ENCODE assay signal across 22 mouse cellular contexts in the genomic region with DNA sequence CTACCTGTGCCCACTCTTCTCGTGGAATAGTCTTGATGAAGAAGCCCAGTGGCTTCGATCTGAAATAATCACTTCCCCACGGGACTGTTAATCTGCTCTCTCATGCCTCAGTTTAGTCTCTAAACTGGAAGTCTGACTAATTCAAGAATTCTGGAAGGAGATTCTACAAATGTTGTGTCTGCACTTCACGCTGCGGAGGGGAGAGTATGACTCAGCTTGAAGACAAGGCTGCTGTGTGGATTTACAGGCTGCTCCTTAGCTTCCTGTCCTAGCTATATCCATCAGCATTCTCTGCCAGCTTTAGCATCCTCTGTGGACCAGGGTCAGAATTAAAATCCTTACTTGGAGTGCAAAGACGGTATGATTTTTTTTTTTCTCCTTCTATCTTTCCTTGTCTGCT.
"Had no signal": no experiment of that assay in that cellular context is flagged by ENCODE, and none has a peak within 500 bp of the region (broad histone marks: within the 10 kb centered on the region; RNA-seq: fewer than 3 reads in every experiment).

No protein-coding gene starts in this region.

- H3K9me3 ChIP-seq: kidney, embryonic 15.5 days; limb, embryonic 12.5 days; limb, embryonic 15.5 days; midbrain, embryonic 13.5 days; stomach, embryonic 15.5 days had no signal

- H3K36me3 ChIP-seq: kidney, embryonic 15.5 days; limb, embryonic 12.5 days; limb, embryonic 15.5 days; midbrain, embryonic 13.5 days; stomach, embryonic 15.5 days had no signal

- ATAC-seq: liver, postnatal 0 days; lung, postnatal 0 days; midbrain, embryonic 13.5 days; midbrain, embryonic 16.5 days had no signal

- DNase-seq: kidney, adult 8-10 months; kidney, postnatal 10 days; kidney, postnatal 36 days; layer of hippocampus, postnatal 36 days; left cerebral cortex, postnatal 4 days; liver, postnatal 0 days; lung, embryonic 14.5 days; right cerebral cortex, postnatal 14 days; spleen, adult 18-20 months; thymus, adult 18-20 months; thymus, postnatal 36 days had no signal

- H3K4me3 ChIP-seq: kidney, embryonic 15.5 days; left cerebral cortex, adult 2 months; limb, embryonic 12.5 days; limb, embryonic 15.5 days; midbrain, embryonic 13.5 days; stomach, embryonic 15.5 days had no signal

- H3K4me2 ChIP-seq: kidney, embryonic 15.5 days; limb, embryonic 12.5 days; limb, embryonic 15.5 days; liver, embryonic 11.5 days; lung, embryonic 14.5 days; midbrain, embryonic 13.5 days; stomach, embryonic 15.5 days had no signal

- H3K27me3 ChIP-seq: kidney, embryonic 15.5 days; limb, embryonic 12.5 days; limb, embryonic 15.5 days; midbrain, embryonic 13.5 days; stomach, embryonic 15.5 days had no signal

- H3K27ac ChIP-seq: kidney, embryonic 15.5 days; left cerebral cortex, adult 2 months; limb, embryonic 12.5 days; limb, embryonic 15.5 days; liver, embryonic 14.5 days; macrophage; midbrain, embryonic 13.5 days; stomach, embryonic 15.5 days had no signal

- H3K9ac ChIP-seq: kidney, embryonic 15.5 days; limb, embryonic 12.5 days; limb, embryonic 15.5 days; liver, embryonic 14.5 days; liver, postnatal 0 days; lung, embryonic 14.5 days; midbrain, embryonic 13.5 days; stomach, embryonic 15.5 days had no signal
